Mouse (Mus musculus) cerebellum, adult 2 months (tissue): ENCODE measurements around the gene Cyp2j8.

Experiments
- CTCF ChIP-seq: fragments of 200-500 bp; IDR thresholded peaks from 2 replicates; pipeline ENCODE4 v1.5.1; 2011; ENCODE audit warnings: low read depth, mild to moderate bottlenecking, control low read depth, low read length, moderate library complexity, borderline replicate concordance; ENCODE audit not compliant: insufficient read depth
- POLR2A ChIP-seq: fragments of 200-500 bp; IDR thresholded peaks from 2 replicates; pipeline ENCODE4 v1.6.1; 2011; ENCODE audit warnings: low read length, control low read depth, borderline replicate concordance; ENCODE audit not compliant: insufficient read depth

DNA sequence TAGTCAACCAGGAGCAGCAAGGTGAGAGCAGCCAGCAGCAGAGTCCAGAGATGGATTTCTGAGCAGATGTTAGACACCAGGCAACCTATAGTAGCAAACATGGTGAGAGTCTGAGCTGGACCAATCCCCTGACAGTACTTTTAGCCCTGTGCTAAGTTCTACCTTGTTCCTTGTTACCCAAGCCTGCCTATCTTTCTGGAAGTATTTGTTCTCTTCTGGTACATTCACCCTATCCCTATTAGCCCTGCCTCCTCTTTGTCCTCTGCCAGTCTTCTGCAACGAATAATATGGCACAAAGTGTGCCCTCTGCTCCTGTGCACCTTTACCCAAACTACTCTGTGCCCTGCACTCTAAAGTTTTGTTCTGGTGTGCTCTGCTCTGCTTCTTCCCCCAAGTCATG lies at the start of gene Cyp2j8:
- TF ChIP-seq CTCF (no peak), POLR2A (no peak)
